Mouse (Mus musculus) brown adipose tissue, adult 24 weeks (tissue): ENCODE results near the gene Sppl2b. TPM values are rescaled to one million over a fixed set of nuclear protein-coding genes. Genes with fewer than 3 reads are reported as not detected.

Experiments used
- H3K27ac ChIP-seq: fragments of 200-500 bp; replicated peaks from 2 replicates; pipeline ENCODE4 v1.5.1; 2012; ENCODE audit warnings: low read depth, mild to moderate bottlenecking, low read length
- H3K4me1 ChIP-seq: fragments of 200-500 bp; 2 replicates; pipeline ENCODE4 v1.6.1; 2012; ENCODE audit warnings: low read length, mixed read lengths; ENCODE audit not compliant: control insufficient read depth, insufficient read depth, insufficient read length
- H3K4me3 ChIP-seq: fragments of 200-500 bp; 2 replicates; pipeline ENCODE4 v1.5.1; 2012; ENCODE audit warnings: low read depth, mild to moderate bottlenecking, low read length, moderate library complexity; ENCODE audit not compliant: insufficient read depth
- polyA plus RNA-seq: library from polyadenylated mRNA; stranded (reverse); fragments of >200 nt; gene quantifications from 2 replicates; pipeline ENCODE4 v1.2.4, GENCODE M21; 2012; ENCODE audit not compliant: missing spikeins, insufficient read depth, insufficient read length

The Sppl2b gene
- polyA plus RNA-seq, 1 experiment = 8.7 TPM

GRCm38 (mm10) chr10:80895100-80895499 is 40.0 kb downstream of the Sppl2b start:
- H3K4me3 ChIP-seq = no peak overlapping the region
- peaks cover 6% of the 10 kb centered on the region for H3K4me1 ChIP-seq
- no peak overlapping the region for H3K27ac ChIP-seq

GRCm38 (mm10) chr10:80895697-80896096 is 40.6 kb downstream of the Sppl2b start:
- no peak overlapping the region for H3K27ac ChIP-seq
- peaks cover 6% of the 10 kb centered on the region for H3K4me1 ChIP-seq
- no peak overlapping the region for H3K4me3 ChIP-seq

- no peak overlapping the region for H3K27ac ChIP-seq
- no peak overlapping the region for H3K4me3 ChIP-seq
- H3K4me1 ChIP-seq = peaks cover 10% of the 10 kb centered on the region
Measured at GRCm38 (mm10) chr10:80896581-80897485, 41.8 kb downstream of the Sppl2b start.

GRCm38 (mm10) chr10:80897861-80898510 is 42.9 kb downstream of the Sppl2b start:
- Histone ChIP-seq H3K4me3 (no peak overlapping the region), H3K27ac (no peak overlapping the region), H3K4me1 (peaks cover 10% of the 10 kb centered on the region)

- Histone ChIP-seq H3K27ac (no peak overlapping the region), H3K4me3 (peak overlapping the region; percentile 79), H3K4me1 (peaks cover 10% of the 10 kb centered on the region)
Measured at GRCm38 (mm10) chr10:80899074-80899473, 44.0 kb downstream of the Sppl2b start.

- Histone ChIP-seq H3K4me1 (peaks cover 10% of the 10 kb centered on the region), H3K27ac (peak overlapping the region; percentile 13; the same call in 1 of the 2 replicates), H3K4me3 (peak overlapping the region; percentile 79)
Measured at GRCm38 (mm10) chr10:80899591-80900317, 44.7 kb downstream of the Sppl2b start.

- Histone ChIP-seq H3K4me3 (peak within 1 kb of the TSS; percentile 79), H3K27ac (peak within 1 kb of the TSS; percentile 64), H3K4me1 (peaks cover 10% of the 10 kb centered on the region)
Measured at GRCm38 (mm10) chr10:80900318-80901247, 45.5 kb downstream of the Sppl2b start, which contains the start of gene Timm13. TSS of gene Timm13 (minus strand) at chr10:80900969.

- no peak overlapping the region for H3K4me3 ChIP-seq
- peak overlapping the region; percentile 22 for H3K27ac ChIP-seq
- H3K4me1 ChIP-seq = peaks cover 10% of the 10 kb centered on the region
Measured at GRCm38 (mm10) chr10:80901409-80902272, 46.6 kb downstream of the Sppl2b start.

- H3K4me3 ChIP-seq = no peak overlapping the region
- H3K4me1 ChIP-seq = peaks cover 10% of the 10 kb centered on the region
- no peak overlapping the region for H3K27ac ChIP-seq
Measured at GRCm38 (mm10) chr10:80902273-80902940, 47.3 kb downstream of the Sppl2b start.

GRCm38 (mm10) chr10:80903282-80903681 is 48.2 kb downstream of the Sppl2b start:
- Histone ChIP-seq H3K27ac (no peak overlapping the region), H3K4me3 (no peak overlapping the region), H3K4me1 (peaks cover 10% of the 10 kb centered on the region)

- Histone ChIP-seq H3K4me1 (peaks cover 8% of the 10 kb centered on the region), H3K4me3 (no peak overlapping the region), H3K27ac (no peak overlapping the region)
Measured at GRCm38 (mm10) chr10:80904004-80904693, 49.1 kb downstream of the Sppl2b start.

- no peak overlapping the region for H3K27ac ChIP-seq
- H3K4me1 ChIP-seq = peaks cover 6% of the 10 kb centered on the region
- H3K4me3 ChIP-seq = no peak overlapping the region
Measured at GRCm38 (mm10) chr10:80904709-80905108, 49.6 kb downstream of the Sppl2b start.
